Mouse (Mus musculus): Measurements from ENCODE around the gene Cdk15. TPM values are rescaled to one million over a fixed set of nuclear protein-coding genes. Genes with fewer than 3 reads are reported as not detected.

Gene Cdk15
- polyA plus RNA-seq (2012; ENCODE audit: insufficient read depth, insufficient read length, missing spikeins), result 0.51 TPM in 1 of 2 replicates, not detected in the other

DNA sequence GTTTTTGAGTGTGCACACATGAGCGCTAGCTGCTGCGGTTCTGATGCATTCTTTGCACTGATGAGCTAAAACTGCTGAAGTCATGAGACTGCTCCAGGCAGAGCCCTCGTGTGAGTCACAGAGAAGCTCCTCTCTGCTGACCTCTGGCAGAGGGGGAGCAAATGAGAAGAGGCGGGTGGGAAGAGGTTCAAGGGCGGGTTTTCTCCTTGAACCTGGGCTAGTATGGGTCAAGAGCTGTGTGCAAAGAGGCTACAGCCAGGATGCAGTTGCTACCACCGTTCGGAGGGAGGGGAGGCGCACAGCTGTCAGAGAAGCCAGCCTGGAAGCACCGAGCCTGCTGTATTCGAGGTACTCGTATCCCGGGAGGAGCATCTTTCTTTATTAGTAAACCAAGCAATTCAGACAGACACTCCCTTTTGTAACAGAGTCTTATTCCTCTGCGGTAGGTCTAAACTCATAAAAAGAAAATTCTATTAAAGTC, at the start of gene Cdk15:
Gene Cdk15, plus strand, starts transcription at position 156 of the 481 bp plus-strand sequence.
- Histone ChIP-seq H3K4me1 (ENCODE audit: control insufficient read depth, insufficient read depth, low read length) (peaks cover 11% of the 10 kb centered on the region), H3K27ac (ENCODE audit: insufficient read depth, low read depth, low read length) (peak within 1 kb of the TSS; percentile 11; the same call in 1 of the 2 replicates), H3K4me3 (ENCODE audit: insufficient read depth, low read length) (no peak within 1 kb of the TSS)
- TF ChIP-seq CTCF (IDR thresholded peaks at IDR 0.05; ENCODE audit: low read depth, low read length) (no peak), POLR2A (IDR thresholded peaks at IDR 0.05; ENCODE audit: borderline replicate concordance, low read depth, low read length) (no peak)

DNA sequence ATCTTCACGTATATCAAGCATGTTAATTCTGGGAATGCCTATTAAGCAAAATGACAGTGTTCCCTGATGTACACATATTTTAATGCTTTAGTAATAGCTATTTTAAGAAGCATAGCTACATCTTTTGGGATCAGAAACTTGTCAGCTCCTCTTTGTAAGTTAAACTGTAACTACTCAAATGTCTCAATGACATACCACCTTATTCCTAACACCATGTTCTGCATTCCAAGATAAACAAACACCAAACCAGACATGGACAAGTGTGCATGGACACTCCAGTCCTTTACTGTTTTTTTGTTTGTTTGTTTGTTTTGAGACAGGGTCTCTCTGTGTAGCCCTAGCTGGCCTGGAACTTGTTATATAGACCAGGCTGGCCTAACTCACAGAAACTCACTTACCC, 48.4 kb upstream of the Cdk15 start:
- TF ChIP-seq CTCF (IDR thresholded peaks at IDR 0.05; ENCODE audit: low read depth, low read length) (no peak), POLR2A (IDR thresholded peaks at IDR 0.05; ENCODE audit: borderline replicate concordance, low read depth, low read length) (no peak)
- Histone ChIP-seq H3K4me1 (ENCODE audit: control insufficient read depth, insufficient read depth, low read length) (no peaks in the 10 kb centered on the region), H3K4me3 (ENCODE audit: insufficient read depth, low read length) (no peak overlapping the region), H3K27ac (ENCODE audit: insufficient read depth, low read depth, low read length) (no peak overlapping the region)

DNA sequence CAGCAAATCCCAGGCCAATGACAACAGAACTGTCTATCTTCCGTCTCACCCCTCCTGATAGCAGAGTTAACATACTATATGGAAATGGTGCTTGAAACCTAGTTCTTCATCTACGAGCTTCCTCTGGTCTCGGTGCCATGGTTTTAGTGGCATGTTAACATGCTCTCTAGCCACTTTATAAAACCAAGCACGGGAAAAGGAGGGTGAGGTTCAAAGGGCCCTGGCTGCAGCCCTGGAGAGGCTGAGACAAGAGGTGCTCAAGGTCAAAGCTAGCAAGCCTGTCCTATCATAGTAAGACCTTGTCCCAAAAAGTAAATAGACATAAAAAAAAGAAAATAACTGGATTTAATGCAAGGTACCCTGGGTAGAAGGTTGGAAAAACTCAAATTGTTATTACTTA, 45.1 kb upstream of the Cdk15 start:
- Histone ChIP-seq H3K4me3 (ENCODE audit: insufficient read depth, low read length) (no peak overlapping the region), H3K27ac (ENCODE audit: insufficient read depth, low read depth, low read length) (no peak overlapping the region), H3K4me1 (ENCODE audit: control insufficient read depth, insufficient read depth, low read length) (no peaks in the 10 kb centered on the region)
- no peak for TF ChIP-seq CTCF (IDR thresholded peaks at IDR 0.05; ENCODE audit: low read depth, low read length)
- no peak for TF ChIP-seq POLR2A (IDR thresholded peaks at IDR 0.05; ENCODE audit: borderline replicate concordance, low read depth, low read length)

- Histone ChIP-seq H3K4me1 (ENCODE audit: control insufficient read depth, insufficient read depth, low read length) (no peaks in the 10 kb centered on the region), H3K4me3 (ENCODE audit: insufficient read depth, low read length) (no peak overlapping the region), H3K27ac (ENCODE audit: insufficient read depth, low read depth, low read length) (no peak overlapping the region)
- TF ChIP-seq CTCF (IDR thresholded peaks at IDR 0.05; ENCODE audit: low read depth, low read length) (no peak), POLR2A (IDR thresholded peaks at IDR 0.05; ENCODE audit: borderline replicate concordance, low read depth, low read length) (no peak)
Measured at GRCm38 (mm10) chr1:59212076-59212779, 44.5 kb upstream of the Cdk15 start.

GRCm38 (mm10) chr1:59212951-59213350, 43.8 kb upstream of the Cdk15 start:
- H3K4me1 ChIP-seq (ENCODE audit: control insufficient read depth, insufficient read depth, low read length), result no peaks in the 10 kb centered on the region
- H3K27ac ChIP-seq (ENCODE audit: insufficient read depth, low read depth, low read length), result no peak overlapping the region
- TF ChIP-seq POLR2A (IDR thresholded peaks at IDR 0.05; ENCODE audit: borderline replicate concordance, low read depth, low read length), result no peak
- TF ChIP-seq CTCF (IDR thresholded peaks at IDR 0.05; ENCODE audit: low read depth, low read length), result no peak
- H3K4me3 ChIP-seq (ENCODE audit: insufficient read depth, low read length), result no peak overlapping the region

- TF ChIP-seq POLR2A (IDR thresholded peaks at IDR 0.05; ENCODE audit: borderline replicate concordance, low read depth, low read length), result no peak
- TF ChIP-seq CTCF (IDR thresholded peaks at IDR 0.05; ENCODE audit: low read depth, low read length), result no peak
- Histone ChIP-seq H3K4me3 (ENCODE audit: insufficient read depth, low read length) (no peak overlapping the region), H3K27ac (ENCODE audit: insufficient read depth, low read depth, low read length) (no peak overlapping the region), H3K4me1 (ENCODE audit: control insufficient read depth, insufficient read depth, low read length) (no peaks in the 10 kb centered on the region)
Measured at GRCm38 (mm10) chr1:59215446-59215845, 41.3 kb upstream of the Cdk15 start.

GRCm38 (mm10) chr1:59220371-59220770, 36.3 kb upstream of the Cdk15 start:
- Histone ChIP-seq H3K4me3 (ENCODE audit: insufficient read depth, low read length) (no peak overlapping the region), H3K4me1 (ENCODE audit: control insufficient read depth, insufficient read depth, low read length) (no peaks in the 10 kb centered on the region), H3K27ac (ENCODE audit: insufficient read depth, low read depth, low read length) (no peak overlapping the region)
- no peak for TF ChIP-seq CTCF (IDR thresholded peaks at IDR 0.05; ENCODE audit: low read depth, low read length)
- TF ChIP-seq POLR2A (IDR thresholded peaks at IDR 0.05; ENCODE audit: borderline replicate concordance, low read depth, low read length), result no peak

DNA sequence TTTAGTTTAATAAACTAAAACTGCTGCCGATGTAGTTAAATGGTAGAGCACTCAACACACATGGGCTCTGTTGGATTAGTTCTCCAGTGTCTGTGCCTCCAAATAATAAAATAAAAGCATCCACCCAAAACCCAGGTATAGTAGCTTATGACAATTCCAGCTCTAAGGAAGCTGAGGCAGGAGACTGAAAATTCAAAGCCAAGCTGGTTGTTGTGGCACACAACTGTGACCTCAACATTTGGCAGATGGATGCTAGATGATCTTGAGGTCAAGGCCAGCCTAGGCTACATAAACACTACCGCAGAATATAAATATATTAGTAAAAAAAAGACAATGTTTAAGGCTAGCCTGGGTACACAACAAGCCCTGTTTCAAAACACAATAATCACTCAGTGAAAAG, 35.1 kb upstream of the Cdk15 start:
- no peaks in the 10 kb centered on the region for H3K4me1 ChIP-seq (ENCODE audit: control insufficient read depth, insufficient read depth, low read length)
- H3K4me3 ChIP-seq (ENCODE audit: insufficient read depth, low read length), result no peak overlapping the region
- H3K27ac ChIP-seq (ENCODE audit: insufficient read depth, low read depth, low read length), result no peak overlapping the region
- TF ChIP-seq POLR2A (IDR thresholded peaks at IDR 0.05; ENCODE audit: borderline replicate concordance, low read depth, low read length) (no peak), CTCF (IDR thresholded peaks at IDR 0.05; ENCODE audit: low read depth, low read length) (no peak)

- no peak overlapping the region for H3K27ac ChIP-seq (ENCODE audit: insufficient read depth, low read depth, low read length)
- H3K4me3 ChIP-seq (ENCODE audit: insufficient read depth, low read length), result no peak overlapping the region
- no peaks in the 10 kb centered on the region for H3K4me1 ChIP-seq (ENCODE audit: control insufficient read depth, insufficient read depth, low read length)
- TF ChIP-seq POLR2A (IDR thresholded peaks at IDR 0.05; ENCODE audit: borderline replicate concordance, low read depth, low read length) (no peak), CTCF (IDR thresholded peaks at IDR 0.05; ENCODE audit: low read depth, low read length) (no peak)
Measured at GRCm38 (mm10) chr1:59222101-59222825, 34.4 kb upstream of the Cdk15 start.

DNA sequence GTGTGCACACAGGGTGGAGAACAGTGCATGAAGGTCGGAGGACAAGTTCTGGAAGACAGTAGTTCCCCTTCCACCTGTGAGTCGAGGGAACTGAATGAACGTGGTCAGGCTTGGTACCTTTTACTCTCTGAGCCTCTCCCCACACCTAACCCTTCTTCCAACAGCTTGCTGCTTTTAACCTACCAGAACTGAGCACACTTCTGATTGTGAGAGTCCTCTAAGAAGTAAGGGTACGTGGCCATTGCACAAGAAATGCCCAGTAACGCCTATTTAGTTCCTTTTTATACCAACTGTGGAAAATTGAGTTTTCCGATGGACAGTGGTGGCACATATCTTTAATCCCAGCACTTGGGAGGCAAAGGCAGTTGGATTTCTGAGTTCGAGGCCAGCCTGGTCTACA, 28.2 kb upstream of the Cdk15 start:
- Histone ChIP-seq H3K27ac (ENCODE audit: insufficient read depth, low read depth, low read length) (no peak overlapping the region), H3K4me3 (ENCODE audit: insufficient read depth, low read length) (no peak overlapping the region), H3K4me1 (ENCODE audit: control insufficient read depth, insufficient read depth, low read length) (peaks cover 5% of the 10 kb centered on the region)
- TF ChIP-seq CTCF (IDR thresholded peaks at IDR 0.05; ENCODE audit: low read depth, low read length) (no peak), POLR2A (IDR thresholded peaks at IDR 0.05; ENCODE audit: borderline replicate concordance, low read depth, low read length) (no peak)

All from bone marrow macrophage, adult 2 months (primary cell).